Mouse (Mus musculus) heart, adult 2 months (tissue): ENCODE results near the gene Oxa1l.

Experiments
- EP300 ChIP-seq: fragments of 200-500 bp; IDR thresholded peaks from 2 replicates; pipeline ENCODE4 v1.6.1; 2011; ENCODE audit warnings: low read depth, low read length, control low read depth; ENCODE audit not compliant: insufficient read depth
- POLR2A ChIP-seq: fragments of 200-500 bp; IDR thresholded peaks from 2 replicates; pipeline ENCODE4 v1.6.1; 2011; ENCODE audit warnings: mild to moderate bottlenecking, low read depth, low read length, control low read depth; ENCODE audit not compliant: insufficient read depth

DNA sequence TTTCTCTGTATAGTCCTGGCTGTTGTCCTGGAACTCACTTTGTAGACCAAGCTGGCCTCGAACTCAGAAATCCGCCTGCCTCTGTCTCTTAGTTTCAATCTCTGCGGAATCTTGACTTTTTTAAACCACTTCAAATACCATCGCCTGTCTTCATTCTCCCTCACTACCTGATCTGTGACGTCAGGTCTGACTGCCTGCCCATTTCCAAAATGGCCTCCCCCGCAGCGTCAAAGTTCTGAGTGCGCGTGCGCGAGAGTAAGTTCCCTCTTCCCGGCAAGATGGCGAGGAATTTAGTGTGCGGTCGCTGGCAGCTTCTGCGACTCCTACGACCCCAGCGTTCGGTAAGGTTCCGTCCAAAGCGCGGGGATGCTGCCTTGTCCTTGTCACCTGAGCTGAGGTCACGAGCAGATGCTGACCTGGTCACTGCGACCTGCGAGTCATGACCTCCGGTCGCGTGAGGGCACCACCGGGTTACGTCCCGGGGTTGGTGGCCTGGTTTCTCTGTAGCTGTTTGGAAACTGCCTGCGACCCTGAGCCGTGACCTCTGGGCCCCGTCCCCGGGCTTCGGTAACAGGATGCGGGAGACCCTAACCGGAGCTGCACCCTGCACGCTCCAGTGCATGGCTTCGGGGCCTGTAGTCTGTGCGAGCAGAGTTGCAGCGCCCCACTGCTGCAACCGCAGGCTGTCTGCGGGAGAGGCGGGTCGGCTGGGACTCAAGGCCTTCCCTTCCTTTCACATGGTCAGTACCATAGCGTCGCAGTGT, at the start of gene Oxa1l:
- peak; percentile 91 for TF ChIP-seq POLR2A
- peak; percentile 73 for TF ChIP-seq EP300
